Mouse (Mus musculus) ES-E14 (cell line): Measurements from ENCODE around the gene Bloc1s6. TPM values are rescaled to one million over a fixed set of nuclear protein-coding genes. Genes with fewer than 3 reads are reported as not detected.
A peak's percentile ranks its signal among the peaks of the same experiment; 100 is the strongest.

ENCODE experiments used
- DNase-seq: peaks from one replicate; pipeline ENCODE4 v3.0.0-alpha.2; 2013; ENCODE audit warnings: low read depth, low spot score
- H3K27ac ChIP-seq: 2 replicates; pipeline ENCODE4 v1.5.1; 2012; ENCODE audit warnings: low read depth, mild to moderate bottlenecking, low read length, moderate library complexity, mixed read lengths; ENCODE audit not compliant: poor library complexity, insufficient read depth, severe bottlenecking
- H3K36me3 ChIP-seq: 2 replicates; pipeline ENCODE4 v1.6.1; 2012; ENCODE audit warnings: mild to moderate bottlenecking, low read length, moderate library complexity, mixed read lengths; ENCODE audit not compliant: control insufficient read depth, poor library complexity, insufficient read depth, severe bottlenecking
- H3K4me1 ChIP-seq, 2 experiments: fragments of 150-350 bp in 1 of 2; sonication (generic) in 1 of 2; 2 replicates each; pipeline ENCODE4 v1.6.1; 2012; ENCODE audit warnings: low read length in 2 of 2, mild to moderate bottlenecking in 1 of 2, mixed read lengths in 1 of 2; ENCODE audit not compliant: control insufficient read depth in 2 of 2, insufficient read depth in 2 of 2, poor library complexity in 1 of 2
- H3K4me3 ChIP-seq, 2 experiments: fragments of 150-350 bp in 1 of 2; sonication (generic) in 1 of 2; 2 replicates each; pipeline ENCODE4 v1.5.1; 2012; ENCODE audit warnings: low read length in 2 of 2, low read depth in 1 of 2, mild to moderate bottlenecking in 1 of 2, mixed read lengths in 1 of 2; ENCODE audit not compliant: insufficient read depth in 1 of 2, poor library complexity in 1 of 2, severe bottlenecking in 1 of 2
- H3K9ac ChIP-seq: 2 replicates; pipeline ENCODE4 v1.6.1; 2012; ENCODE audit warnings: low read depth, mild to moderate bottlenecking, low read length, mixed read lengths; ENCODE audit not compliant: poor library complexity, insufficient read depth, severe bottlenecking
- H3K9me3 ChIP-seq: fragments of 150-350 bp; sonication (generic); 2 replicates; pipeline ENCODE4 v1.6.1; 2012; ENCODE audit warnings: low read depth, mild to moderate bottlenecking, low read length; ENCODE audit not compliant: control insufficient read depth, insufficient read depth
- CHD2 ChIP-seq: IDR thresholded peaks from 2 replicates; pipeline ENCODE4 v1.6.1; 2014; ENCODE audit warnings: mild to moderate bottlenecking, low read depth, low read length, inconsistent platforms
- HCFC1 ChIP-seq: IDR thresholded peaks from 2 replicates; pipeline ENCODE4 v1.6.1; 2012; ENCODE audit warnings: low read length, inconsistent platforms, borderline replicate concordance; ENCODE audit not compliant: insufficient read depth
- MAFK ChIP-seq: IDR thresholded peaks from 2 replicates; pipeline ENCODE4 v1.6.1; 2014; ENCODE audit warnings: mild to moderate bottlenecking, low read depth, low read length, inconsistent platforms; ENCODE audit not compliant: insufficient read depth
- ZC3H11A ChIP-seq: IDR thresholded peaks from 2 replicates; pipeline ENCODE4 v1.6.1; 2012; ENCODE audit warnings: low read depth, mild to moderate bottlenecking, inconsistent platforms, low read length, borderline replicate concordance
- ZNF384 ChIP-seq: IDR thresholded peaks from 2 replicates; pipeline ENCODE4 v1.6.1; 2012; ENCODE audit warnings: low read depth, low read length, inconsistent platforms
- in situ Hi-C, 2 experiments: fragments of 600-800 bp; cut with MboI; formaldehyde crosslinking; loops; one replicate each; pipeline ENCODE4 v1.15.1; 2025; ENCODE audit warnings: low sequenced_read_pairs in 2 of 2, inconsistent platforms in 1 of 2; ENCODE audit not compliant: unreplicated experiment in 2 of 2
- total RNA-seq: library from RNA; depleted of rRNA; stranded (reverse); fragments of 300-350 nt; gene quantifications from 2 replicates; pipeline ENCODE4 v1.2.3, GENCODE M21; 2012; rRNA removed

Bloc1s6 gene
- 7.1 and 11.6 TPM in 2 replicates for total RNA-seq

DNA sequence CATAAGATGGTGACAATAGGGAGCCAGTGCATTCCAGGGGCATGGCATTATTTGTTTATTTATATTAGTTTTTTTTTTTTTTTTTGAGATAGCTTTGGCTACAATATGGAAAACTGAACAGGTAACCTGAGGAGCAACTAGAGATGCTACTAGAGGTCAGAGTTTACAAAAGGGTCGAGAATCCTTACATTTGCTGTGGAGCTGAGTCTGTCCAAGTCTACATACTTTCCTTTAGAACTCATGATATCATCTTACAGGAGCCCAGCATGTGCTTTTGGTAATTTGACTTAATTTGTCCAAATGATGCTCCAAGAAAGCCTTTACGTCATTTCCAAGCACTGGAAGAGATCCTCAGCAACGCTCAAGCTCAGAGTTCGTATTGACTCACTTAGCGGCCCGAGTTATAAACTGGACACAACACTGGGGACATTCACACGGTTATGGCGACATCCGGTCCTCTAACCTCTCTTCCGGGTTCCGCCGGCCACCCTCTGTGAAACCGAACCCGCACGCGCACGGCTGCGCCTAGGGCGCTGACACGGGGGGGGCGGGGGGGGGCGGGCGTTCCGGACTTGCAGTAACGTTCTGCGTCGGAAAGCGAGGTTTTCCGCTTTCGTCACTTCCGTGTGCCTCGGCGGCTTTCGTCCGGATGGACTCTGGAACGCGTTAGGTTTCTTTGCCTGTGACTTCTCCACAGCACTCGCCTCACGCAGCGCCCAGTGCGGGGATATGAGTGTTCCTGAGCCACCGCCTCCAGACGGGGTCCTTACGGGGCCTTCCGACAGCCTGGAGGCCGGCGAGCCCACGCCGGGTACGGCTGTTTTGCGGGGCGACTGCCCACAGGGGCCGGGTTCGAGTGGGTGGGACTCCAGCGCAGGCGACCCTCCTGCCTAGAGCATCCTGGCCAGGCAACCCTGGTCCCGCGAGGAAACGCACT, at the start of gene Bloc1s6:
TSS of gene Bloc1s6 (plus strand) at position 610 of the 937 bp plus-strand sequence.
- TF ChIP-seq ZNF384 (no peak), HCFC1 (peak; percentile 62; the same call in 1 of the 2 replicates)
- Histone ChIP-seq H3K27ac (no peak within 1 kb of the TSS), H3K4me3 (peak within 1 kb of the TSS; percentile 81 to 84), H3K4me1 (no peaks in the 10 kb centered on the region), H3K9me3 (no peaks in the 10 kb centered on the region), H3K9ac (peak within 1 kb of the TSS; percentile 92), H3K36me3 (no peaks in the 10 kb centered on the region)
- DNase-seq = peak; percentile 72
- in situ Hi-C loops = no loop called here

DNA sequence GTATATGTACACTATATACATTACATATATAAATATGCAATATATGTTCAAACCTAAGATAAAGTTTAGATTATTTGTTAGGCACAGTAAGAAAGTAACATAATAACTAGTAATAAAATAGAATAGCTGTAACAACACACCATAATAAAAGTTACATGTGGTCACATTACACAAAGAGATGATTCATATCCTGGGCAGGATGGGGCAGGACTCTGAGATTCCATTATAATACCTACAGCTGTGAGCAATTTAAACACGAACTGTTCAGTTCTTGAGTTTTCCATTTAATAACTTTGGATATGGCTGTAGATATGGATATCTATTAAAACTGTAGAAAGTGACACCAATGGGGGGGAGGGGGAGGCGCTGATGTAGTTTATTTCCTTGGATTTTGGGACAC, 40.8 kb upstream of the Bloc1s6 start:
- no peak for DNase-seq
- Histone ChIP-seq H3K9me3 (no peaks in the 10 kb centered on the region), H3K9ac (no peak overlapping the region), H3K4me3 (no peak overlapping the region), H3K4me1 (peaks cover 0 to 2% of the 10 kb centered on the region in 2 experiments; a peak in 1 of 4 replicates), H3K36me3 (no peaks in the 10 kb centered on the region), H3K27ac (no peak overlapping the region)
- in situ Hi-C loops = no loop called here
- TF ChIP-seq MAFK (no peak), ZNF384 (no peak), HCFC1 (no peak), CHD2 (no peak), ZC3H11A (no peak)

- no peak overlapping the region for H3K27ac ChIP-seq
- H3K4me3 ChIP-seq = no peak overlapping the region
- no peak for DNase-seq
- H3K9me3 ChIP-seq = no peaks in the 10 kb centered on the region
- no peaks in the 10 kb centered on the region for H3K36me3 ChIP-seq
- no peak overlapping the region for H3K9ac ChIP-seq
- in situ Hi-C loops = no loop called here
- peaks cover 0 to 2% of the 10 kb centered on the region in 2 experiments; a peak in 1 of 4 replicates for H3K4me1 ChIP-seq
- no peak for TF ChIP-seq CHD2
- no peak for TF ChIP-seq ZNF384
- TF ChIP-seq HCFC1 = no peak
- no peak for TF ChIP-seq ZC3H11A
- TF ChIP-seq MAFK = no peak
Observed at GRCm38 (mm10) chr2:122701012-122701411, 37.3 kb upstream of the Bloc1s6 start.

GRCm38 (mm10) chr2:122701871-122702180, 36.5 kb upstream of the Bloc1s6 start:
- H3K4me1 ChIP-seq = peaks cover 0 to 2% of the 10 kb centered on the region in 2 experiments; a peak in 1 of 4 replicates
- in situ Hi-C loops = no loop called here

More at GRCm38 (mm10) chr2:122701871-122702180, 36.5 kb upstream of the Bloc1s6 start:
- Histone ChIP-seq H3K9me3 (no peaks in the 10 kb centered on the region), H3K27ac (no peak overlapping the region), H3K36me3 (no peaks in the 10 kb centered on the region), H3K4me3 (peak overlapping the region; percentile 63 to 85), H3K9ac (peak overlapping the region; percentile 63)
- no peak for TF ChIP-seq CHD2
- TF ChIP-seq ZNF384 = no peak
- no peak for TF ChIP-seq ZC3H11A
- TF ChIP-seq MAFK = no peak
- TF ChIP-seq HCFC1 = no peak
- DNase-seq = peak; percentile 1
